Mouse (Mus musculus) layer of hippocampus, postnatal 10 days (tissue): Measurements from ENCODE around the gene Nrxn1. TPM values are rescaled to one million over a fixed set of nuclear protein-coding genes. Genes with fewer than 3 reads are reported as not detected.
A peak's percentile ranks its signal among the peaks of the same experiment; 100 is the strongest.

Experiments
- DNase-seq, 2 experiments: peaks; one replicate each; pipeline ENCODE4 v3.0.0; 2021; ENCODE audit warnings: low spot score in 2 of 2
- total RNA-seq, 2 experiments: library from RNA; stranded (reverse); gene quantifications; 2 replicates each; pipeline ENCODE4 v1.2.3; 2021

Gene Nrxn1
- total RNA-seq, 2 experiments from 2014 or later, result 525 to 620 TPM

GRCm38 (mm10) chr17:90452770-90453169, 640.1 kb downstream of the Nrxn1 start:
- DNase-seq, result peak; percentile 23 to 49

- no peak for DNase-seq
Measured at GRCm38 (mm10) chr17:90451384-90451783, 641.5 kb downstream of the Nrxn1 start.

DNA sequence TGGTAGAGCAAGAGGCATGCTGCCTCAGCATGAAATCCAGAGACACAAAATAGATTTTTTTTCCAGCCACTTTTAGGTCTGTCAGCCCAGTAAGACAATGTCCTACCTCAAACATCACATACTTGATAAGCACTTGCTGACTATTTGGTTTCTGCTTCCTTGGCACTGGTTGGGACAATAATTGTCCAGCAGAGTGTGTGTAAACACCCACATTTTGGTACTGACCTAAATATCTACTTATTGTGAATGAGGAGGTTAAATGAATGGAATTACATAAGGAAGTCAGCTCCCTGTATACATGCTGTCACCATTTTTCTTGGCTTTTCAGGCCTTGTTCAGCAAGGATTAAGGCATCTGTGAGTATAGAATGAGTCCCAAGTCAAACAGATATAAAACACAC, 649.8 kb downstream of the Nrxn1 start:
- DNase-seq, result no peak

DNA sequence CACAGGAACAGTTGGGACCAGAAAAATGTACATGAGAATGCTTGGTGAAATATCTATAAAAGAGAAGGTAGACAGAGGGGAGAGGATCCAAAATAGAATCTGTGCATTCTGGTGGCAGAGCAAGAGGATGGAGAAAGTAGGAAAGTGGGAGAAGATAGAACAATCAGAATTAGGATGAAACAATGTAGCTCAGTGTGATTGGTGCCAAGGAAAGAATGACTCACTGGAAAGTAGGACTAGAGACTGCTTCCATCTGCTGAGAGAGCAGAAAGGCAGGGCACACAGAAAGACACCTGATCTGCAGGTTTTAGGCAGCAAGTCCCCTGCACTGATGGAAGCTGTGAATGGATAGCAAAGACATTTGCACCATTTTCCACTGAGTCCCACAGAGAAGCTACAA, 657.0 kb downstream of the Nrxn1 start:
- no peak for DNase-seq

DNA sequence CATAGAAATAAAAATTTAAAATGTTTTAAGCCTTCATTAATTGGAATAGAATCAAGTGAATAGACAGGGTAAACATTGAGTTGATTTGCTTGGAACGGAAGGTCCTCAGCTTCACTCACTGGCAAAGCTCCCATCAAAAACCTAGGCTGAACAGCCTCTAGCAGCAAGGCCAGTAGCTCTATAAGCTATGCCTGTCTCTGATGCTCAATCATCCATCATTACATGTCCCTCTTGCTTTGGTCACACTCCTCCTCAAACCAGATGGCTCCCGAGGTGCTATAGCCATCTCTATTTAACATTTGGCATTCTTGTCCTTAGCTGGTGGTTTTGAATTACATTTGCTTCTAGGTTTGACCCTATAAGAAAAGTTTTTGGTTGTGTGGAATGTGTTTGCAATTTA, 657.5 kb downstream of the Nrxn1 start:
- no peak for DNase-seq

DNA sequence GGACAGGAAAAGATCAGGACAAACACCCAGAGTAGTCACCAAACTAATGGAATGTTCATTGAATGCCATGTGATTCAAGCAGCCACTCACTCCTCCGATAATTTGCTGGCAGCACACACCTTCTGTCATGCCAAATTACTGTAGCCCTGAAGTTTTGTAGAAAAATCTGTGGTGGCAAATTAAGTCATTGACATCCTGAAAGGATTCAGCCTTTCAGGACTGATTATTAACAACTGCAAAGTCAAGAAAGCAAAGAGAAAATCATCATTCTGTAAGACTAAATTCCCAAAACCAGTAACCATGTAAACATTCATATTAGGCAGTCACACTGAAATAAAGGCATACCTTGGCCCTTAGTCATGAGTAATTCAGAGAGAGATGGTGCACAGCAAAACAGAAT, 662.7 kb downstream of the Nrxn1 start:
- DNase-seq, result no peak

- DNase-seq, result no peak
Measured at GRCm38 (mm10) chr17:90425974-90426373, 666.9 kb downstream of the Nrxn1 start.

DNA sequence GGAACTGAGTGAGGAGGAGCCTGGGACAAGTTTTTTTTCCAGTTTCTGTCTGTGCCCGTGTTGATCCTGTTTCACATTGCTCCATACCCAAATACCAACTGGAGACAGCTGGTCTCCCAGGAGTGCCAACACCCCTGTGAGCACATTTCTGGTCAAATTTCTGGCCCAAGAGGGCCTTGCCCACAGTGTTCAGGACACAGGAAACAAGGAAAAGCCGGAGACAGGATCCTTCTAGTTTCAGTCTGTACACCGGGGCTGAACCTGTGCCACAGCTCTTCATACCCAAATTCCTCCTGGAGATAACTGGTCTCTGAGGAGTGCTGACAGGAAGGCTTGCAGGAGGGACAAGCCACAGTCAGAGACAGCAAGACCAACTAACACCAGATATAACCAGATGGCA, 670.3 kb downstream of the Nrxn1 start:
- no peak for DNase-seq

DNA sequence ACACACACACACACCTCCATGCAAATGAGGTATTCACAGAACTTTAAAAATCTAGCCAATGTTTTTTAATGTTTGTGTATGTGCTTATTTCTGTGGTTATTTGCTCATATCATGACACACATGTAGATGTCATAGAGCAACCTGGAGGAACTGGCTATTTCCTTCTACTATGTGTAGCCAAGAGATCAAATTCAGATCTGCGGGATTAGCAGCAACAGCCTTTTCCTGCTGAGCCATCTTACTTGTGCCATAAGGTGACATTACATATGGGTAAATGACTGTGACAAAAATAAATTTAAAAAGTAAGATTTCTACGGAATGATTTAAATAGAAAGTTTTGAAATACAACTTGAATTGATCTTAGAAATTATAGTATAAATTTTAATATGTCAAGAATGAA, 672.1 kb downstream of the Nrxn1 start:
- DNase-seq, result no peak

DNA sequence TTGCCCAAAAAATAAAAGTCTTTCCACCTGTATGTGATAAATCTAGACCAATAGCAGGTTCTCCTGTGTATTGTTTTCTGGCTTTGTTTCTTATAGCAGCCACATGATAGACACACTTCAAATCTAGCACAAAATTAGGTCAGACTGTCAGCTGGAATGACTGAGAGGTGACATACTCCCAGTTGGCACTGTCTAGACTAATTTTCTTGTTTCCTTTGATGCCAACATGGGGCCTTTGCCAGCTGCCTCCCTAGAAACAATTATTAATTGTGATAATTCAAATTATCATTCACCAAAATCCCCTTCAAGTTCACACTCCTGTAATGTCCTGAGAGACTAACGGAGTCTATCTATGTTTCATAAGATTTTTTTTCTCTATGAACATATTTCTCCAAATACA, 673.3 kb downstream of the Nrxn1 start:
- DNase-seq, result no peak

DNA sequence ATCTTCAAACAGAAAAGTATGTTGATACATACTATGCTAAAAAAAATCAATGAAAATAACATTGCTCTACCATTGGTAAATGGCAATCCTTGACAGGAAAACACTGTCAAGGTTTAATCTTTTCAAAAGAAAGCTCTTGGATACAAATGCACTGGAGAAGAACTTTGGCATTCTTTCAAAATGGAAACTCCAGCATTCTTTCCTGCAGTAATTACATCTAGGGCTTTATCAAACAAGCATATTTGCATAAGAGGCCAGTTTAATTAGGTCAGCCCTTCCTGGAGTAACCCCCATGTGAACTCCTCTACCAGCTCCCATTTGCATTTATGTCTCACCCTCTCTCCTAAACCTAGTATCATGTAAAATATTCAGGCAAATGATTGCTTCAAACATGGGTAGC, 696.5 kb downstream of the Nrxn1 start:
- DNase-seq, result no peak

- DNase-seq, result no peak
Measured at GRCm38 (mm10) chr17:90394606-90395005, 698.3 kb downstream of the Nrxn1 start.

- DNase-seq, result no peak
Measured at GRCm38 (mm10) chr17:90392751-90393150, 700.1 kb downstream of the Nrxn1 start.

DNA sequence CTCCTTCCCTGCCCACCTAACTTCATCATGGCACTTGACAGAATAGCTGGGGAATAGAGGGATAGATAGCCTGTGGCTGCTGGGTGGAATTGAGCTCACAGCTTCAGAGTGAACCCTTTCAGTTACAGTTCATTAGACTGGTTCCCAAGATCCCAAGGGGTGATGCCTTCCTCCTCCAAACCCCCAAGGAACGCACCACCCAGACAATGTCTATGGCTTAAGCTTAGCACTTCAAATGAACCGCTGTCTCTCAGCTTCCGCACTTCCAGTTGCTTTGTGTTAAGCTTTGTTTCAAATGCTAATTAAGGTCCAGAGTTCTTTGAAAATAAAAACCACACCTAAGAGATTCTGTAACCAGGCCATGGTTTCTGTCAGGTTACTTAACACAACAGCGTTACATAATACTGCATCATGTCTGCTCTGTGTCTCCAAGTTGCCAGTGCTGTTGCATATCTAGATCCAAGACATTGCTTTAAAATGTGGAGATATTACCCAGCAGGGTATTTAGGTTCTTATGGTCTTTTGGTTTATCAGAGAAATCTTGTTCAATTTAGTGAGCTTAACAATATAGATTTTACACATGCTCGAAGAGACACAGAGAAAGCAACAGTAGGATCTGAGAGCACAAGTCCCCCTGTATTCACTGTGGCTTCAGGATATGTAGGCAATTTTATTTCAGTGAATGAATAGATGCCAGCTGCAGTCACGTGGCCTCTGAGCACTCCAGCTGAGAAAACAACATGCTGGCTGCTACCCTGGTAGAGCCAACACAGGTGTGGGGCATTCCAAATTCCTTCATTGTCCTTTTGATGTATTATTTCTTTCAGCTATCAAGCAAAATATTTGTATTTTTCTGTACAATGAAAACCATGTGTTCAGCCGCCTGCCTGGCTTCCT, 702.3 kb downstream of the Nrxn1 start:
- DNase-seq, result no peak

- DNase-seq, result no peak
Measured at GRCm38 (mm10) chr17:90384856-90385255, 708.0 kb downstream of the Nrxn1 start.

GRCm38 (mm10) chr17:90382496-90383443, 710.1 kb downstream of the Nrxn1 start:
- DNase-seq, result no peak

- no peak for DNase-seq
Measured at GRCm38 (mm10) chr17:90376533-90376932, 716.3 kb downstream of the Nrxn1 start.

DNA sequence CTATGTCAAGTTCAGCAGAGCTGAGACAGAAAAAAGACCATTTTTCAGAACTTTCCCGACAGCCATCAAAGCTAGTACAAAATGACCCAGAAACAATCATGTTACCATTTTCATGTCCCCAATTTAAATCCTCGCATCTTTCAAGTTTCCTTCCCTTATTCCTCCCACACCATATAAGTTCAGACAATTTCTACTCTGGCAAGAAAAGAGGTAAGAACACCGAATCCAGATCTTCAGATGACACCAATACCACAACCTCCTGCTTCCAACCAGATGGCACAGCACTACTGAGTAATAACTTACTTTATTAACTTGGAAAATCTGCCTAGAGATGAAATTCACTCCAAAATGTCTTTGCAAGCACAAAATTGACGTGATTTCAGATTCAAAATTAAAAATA, 730.7 kb downstream of the Nrxn1 start:
- DNase-seq, result no peak

DNA sequence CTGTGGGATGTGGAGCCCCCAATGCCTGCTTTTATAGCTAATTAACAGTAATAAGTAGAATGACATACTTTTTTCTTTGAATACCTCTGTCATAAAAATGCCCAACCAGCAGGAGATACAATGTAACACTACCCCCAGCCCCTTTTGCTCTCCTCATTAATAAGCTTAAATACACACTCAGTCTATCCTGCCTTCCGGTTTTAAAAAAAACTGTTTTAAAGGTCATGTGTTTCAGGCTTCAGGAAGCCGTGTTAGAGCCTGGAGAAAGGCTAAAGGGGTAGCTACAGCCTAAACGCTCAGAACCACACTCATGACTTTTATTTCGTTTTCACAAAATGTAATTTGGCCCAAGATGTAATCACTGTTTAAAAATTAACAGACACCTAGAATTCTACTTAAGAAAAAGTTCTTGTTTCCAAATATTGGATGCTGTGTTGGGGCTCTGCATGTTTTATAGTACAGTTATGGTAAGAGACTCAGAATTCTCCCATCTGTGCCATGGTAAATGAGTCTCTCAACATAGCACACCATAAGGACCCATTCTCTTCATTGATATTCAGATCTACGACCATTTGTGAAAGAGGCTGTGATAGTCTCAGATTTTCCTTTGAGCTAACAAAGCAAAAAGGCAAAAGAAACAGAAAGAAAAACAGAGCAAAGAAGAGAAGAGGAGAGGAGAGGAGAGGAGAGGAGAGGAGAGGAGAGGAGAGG, 743.3 kb downstream of the Nrxn1 start:
- DNase-seq, result no peak

GRCm38 (mm10) chr17:90346735-90347475, 746.0 kb downstream of the Nrxn1 start:
- no peak for DNase-seq

DNA sequence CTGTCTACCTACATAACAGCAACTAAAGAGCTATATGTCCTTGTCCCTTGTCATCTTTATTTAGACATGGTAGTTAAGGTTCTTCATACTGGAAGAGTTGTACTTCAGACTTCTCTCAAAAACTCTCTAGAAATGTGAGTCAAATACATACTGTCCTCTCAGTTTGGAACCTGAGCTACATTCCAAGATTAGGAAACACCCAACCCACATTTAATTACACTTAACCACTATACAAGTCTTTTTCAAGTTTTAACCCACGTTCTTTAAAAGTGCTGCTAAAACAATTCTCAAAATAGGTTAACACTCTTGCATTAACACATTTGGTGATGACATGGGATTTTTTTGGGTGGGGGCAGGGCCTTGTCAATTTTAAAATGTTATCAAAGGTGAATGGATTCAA, 759.4 kb downstream of the Nrxn1 start:
- DNase-seq, result no peak
